Mouse (Mus musculus) kidney, adult 11 months (tissue): ENCODE results near the gene 4932411N23Rik.
"Not testable (repeated sequence)": the region's sequence is repeated elsewhere in the genome, so short reads cannot be mapped to it uniquely, and the experiment has no call there.

Source experiments
- DNase-seq: peaks from one replicate; pipeline ENCODE4 v3.0.0; 2022

Gene 4932411N23Rik

DNA sequence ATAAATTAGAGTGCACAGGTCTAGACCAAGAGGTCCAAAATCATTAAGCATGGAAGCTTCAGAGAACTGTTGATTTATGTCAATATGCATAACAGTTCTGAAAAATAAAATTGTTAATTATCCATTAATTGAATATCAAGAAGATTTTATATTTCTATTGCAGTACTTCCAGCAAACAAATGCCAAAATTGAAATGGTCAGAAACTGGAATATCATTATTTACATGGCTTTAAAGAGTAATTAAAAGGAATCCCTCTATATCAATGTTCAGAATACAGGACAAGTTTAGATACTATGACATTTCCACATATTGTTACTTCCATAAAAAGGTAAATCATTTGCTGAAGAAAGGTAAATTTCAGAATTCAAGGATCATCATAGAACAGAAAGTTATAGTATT is at the start of gene 4932411N23Rik:
Gene 4932411N23Rik, minus strand, starts transcription at position 101 of the 400 bp plus-strand sequence.
- no peak for DNase-seq

DNA sequence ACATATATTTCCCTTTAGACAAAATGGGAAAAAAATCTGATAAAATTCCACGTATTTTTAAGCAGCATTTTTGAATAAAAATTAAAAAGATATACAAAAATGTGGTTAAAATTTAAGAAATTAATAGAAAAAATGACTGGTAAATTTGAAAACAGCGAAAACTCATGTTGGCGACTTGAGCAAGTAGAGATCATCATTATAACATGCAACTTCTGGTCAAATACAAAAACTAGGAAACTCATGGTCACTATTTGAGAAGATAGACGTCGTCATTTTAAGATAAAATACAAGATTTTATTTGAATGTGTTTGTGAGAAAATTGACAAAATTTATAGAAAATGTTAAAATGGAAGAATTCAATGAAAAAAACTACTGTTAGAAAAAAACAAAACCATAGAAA is 35.8 kb downstream of the 4932411N23Rik start:
- no peak for DNase-seq

DNA sequence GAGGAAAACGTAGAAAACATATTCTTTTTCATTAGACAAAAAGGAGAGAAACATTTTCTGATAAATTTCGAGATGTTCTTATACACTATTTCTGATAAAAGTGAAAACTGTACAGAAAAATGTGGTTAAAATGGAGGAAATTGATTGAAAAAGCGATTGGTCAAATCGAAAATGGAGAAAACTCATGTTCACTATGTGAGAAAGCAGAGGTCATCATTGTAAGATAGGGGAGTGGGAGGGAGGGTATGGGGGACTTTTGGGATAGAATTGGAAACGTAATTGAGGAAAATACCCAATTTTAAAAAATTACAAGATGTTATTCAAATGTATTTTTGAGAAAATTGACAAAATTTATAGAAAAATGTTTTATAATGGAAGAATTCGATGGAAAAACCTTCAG is 38.0 kb downstream of the 4932411N23Rik start:
- DNase-seq, result not testable (repeated sequence)

DNA sequence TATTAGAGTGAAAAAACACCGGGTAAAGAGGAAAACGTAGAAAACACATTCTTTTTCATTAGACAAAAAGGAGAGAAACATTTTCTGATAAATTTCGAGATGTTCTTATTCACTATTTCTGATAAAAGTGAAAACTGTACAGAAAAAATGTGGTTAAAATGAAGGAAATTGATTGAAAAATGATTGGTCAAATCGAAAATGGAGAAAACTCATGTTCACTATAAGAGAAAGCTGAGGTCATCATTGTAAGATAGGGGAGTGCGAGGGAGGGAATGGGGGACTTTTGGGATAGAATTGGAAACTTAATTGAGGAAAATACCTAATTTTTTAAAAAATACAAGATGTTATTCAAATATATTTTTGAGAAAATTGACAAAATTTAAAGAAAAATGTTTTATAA is 40.8 kb downstream of the 4932411N23Rik start:
- not testable (repeated sequence) for DNase-seq

DNA sequence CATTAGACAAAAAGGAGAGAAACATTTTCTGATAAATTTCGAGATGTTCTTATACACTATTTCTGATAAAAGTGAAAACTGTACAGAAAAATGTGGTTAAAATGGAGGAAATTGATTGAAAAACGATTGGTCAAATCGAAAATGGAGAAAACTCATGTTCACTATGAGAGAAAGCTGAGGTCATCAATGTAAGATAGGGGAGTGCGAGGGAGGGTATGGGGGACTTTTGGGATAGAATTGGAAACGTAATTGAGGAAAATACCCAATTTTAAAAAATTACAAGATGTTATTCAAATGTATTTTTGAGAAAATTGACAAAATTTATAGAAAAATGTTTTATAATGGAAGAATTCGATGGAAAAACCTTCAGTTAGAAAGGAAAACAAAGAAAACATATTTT is 42.2 kb downstream of the 4932411N23Rik start:
- not testable (repeated sequence) for DNase-seq
